Mouse (Mus musculus) cerebellum, adult 2 months (tissue): Measurements from ENCODE around the gene Sytl2.

Experiments
- CTCF ChIP-seq: fragments of 200-500 bp; IDR thresholded peaks from 2 replicates; pipeline ENCODE4 v1.5.1; 2011; ENCODE audit warnings: low read depth, mild to moderate bottlenecking, control low read depth, low read length, moderate library complexity, borderline replicate concordance; ENCODE audit not compliant: insufficient read depth
- POLR2A ChIP-seq: fragments of 200-500 bp; IDR thresholded peaks from 2 replicates; pipeline ENCODE4 v1.6.1; 2011; ENCODE audit warnings: low read length, control low read depth, borderline replicate concordance; ENCODE audit not compliant: insufficient read depth

- TF ChIP-seq CTCF (no peak), POLR2A (no peak)
These were observed 19.3 kb upstream of the Sytl2 start for GRCm38 (mm10) chr7:90282786-90283185.
